ENCODE assay signal across 30 mouse cellular contexts in the genomic region with DNA sequence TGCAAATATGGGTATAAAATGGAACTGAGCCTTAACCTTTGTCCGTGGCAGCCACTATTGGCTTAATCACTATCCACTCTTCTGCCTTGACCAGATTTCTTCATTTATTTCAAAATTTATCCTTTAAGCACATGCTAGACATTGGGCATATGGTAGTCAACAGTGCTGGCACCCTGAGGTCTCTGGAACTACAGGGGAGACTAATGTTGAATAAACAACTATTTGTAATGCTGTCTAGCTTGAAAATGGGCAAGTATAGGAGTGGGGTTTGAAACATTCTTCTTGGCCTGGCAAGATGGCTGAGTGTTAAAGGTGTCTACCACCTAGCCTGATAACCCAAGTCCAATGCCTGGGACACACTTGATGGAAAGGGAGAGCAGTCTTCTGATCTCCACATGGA. TPM values are rescaled to one million over a fixed set of nuclear protein-coding genes. Genes with fewer than 3 reads are reported as not detected.
"Had no signal": no experiment of that assay in that cellular context is flagged by ENCODE, and none has a peak within 500 bp of the region (broad histone marks: within the 10 kb centered on the region; RNA-seq: fewer than 3 reads in every experiment).

No protein-coding gene starts in this region.

- H3K27ac ChIP-seq: gastrocnemius, adult 2 months; heart, adult 2 months; heart, embryonic 13.5 days; heart, embryonic 15.5 days; hindbrain, embryonic 10.5 days; hindbrain, embryonic 12.5 days; hindbrain, embryonic 14.5 days; intestine, embryonic 15.5 days; layer of hippocampus, adult 2 months; left cerebral cortex, adult 2 months; limb, embryonic 10.5 days; limb, embryonic 12.5 days; liver, embryonic 13.5 days; liver, embryonic 15.5 days had no signal

- ATAC-seq: hindbrain, embryonic 16.5 days; inflammation-experienced regulatory T-cells, adult 6 months; intestine, embryonic 15.5 days; intestine, postnatal 0 days; liver, postnatal 0 days had no signal

- H3K4me2 ChIP-seq: heart, embryonic 11.5 days; heart, embryonic 13.5 days; heart, embryonic 15.5 days; hindbrain, embryonic 12.5 days; hindbrain, embryonic 14.5 days; intestine, embryonic 15.5 days; limb, embryonic 12.5 days; liver, embryonic 11.5 days; liver, embryonic 13.5 days; liver, embryonic 15.5 days had no signal

- H3K9ac ChIP-seq: heart, embryonic 13.5 days; heart, embryonic 15.5 days; hindbrain, embryonic 12.5 days; hindbrain, embryonic 14.5 days; intestine, embryonic 15.5 days; limb, embryonic 12.5 days; liver, embryonic 13.5 days; liver, embryonic 15.5 days; liver, postnatal 0 days had no signal

- H3K9me3 ChIP-seq: heart, embryonic 13.5 days; heart, embryonic 15.5 days; hindbrain, embryonic 10.5 days; hindbrain, embryonic 12.5 days; intestine, embryonic 15.5 days; limb, embryonic 10.5 days; limb, embryonic 12.5 days; liver, embryonic 13.5 days; liver, embryonic 15.5 days had no signal

- H3K36me3 ChIP-seq: heart, embryonic 13.5 days; heart, embryonic 15.5 days; hindbrain, embryonic 10.5 days; hindbrain, embryonic 12.5 days; intestine, embryonic 15.5 days; limb, embryonic 10.5 days; limb, embryonic 12.5 days; liver, embryonic 13.5 days; liver, embryonic 15.5 days had no signal

- DNase-seq: gastrocnemius, adult 2 months; gastrocnemius, postnatal 10 days; gastrocnemius, postnatal 25 days; heart, adult 2 months; heart, postnatal 4 days; kidney, adult 18-20 months; kidney, adult 8-10 months; kidney, postnatal 10 days; kidney, postnatal 25 days; kidney, postnatal 4 days; liver; liver, embryonic 13.5 days; liver, postnatal 0 days had no signal

- H3K4me1 ChIP-seq: heart, embryonic 13.5 days; heart, embryonic 15.5 days; hindbrain, embryonic 12.5 days; intestine, embryonic 15.5 days; limb, embryonic 10.5 days; limb, embryonic 12.5 days; liver, embryonic 13.5 days; liver, embryonic 15.5 days had no signal

- H3K4me3 ChIP-seq: gastrocnemius, adult 2 months; heart, adult 2 months; heart, embryonic 13.5 days; heart, embryonic 15.5 days; hindbrain, embryonic 10.5 days; hindbrain, embryonic 12.5 days; intestine, embryonic 15.5 days; layer of hippocampus, adult 2 months; left cerebral cortex, adult 2 months; limb, embryonic 10.5 days; limb, embryonic 12.5 days; liver, embryonic 13.5 days; liver, embryonic 15.5 days had no signal

- H3K27me3 ChIP-seq: heart, embryonic 13.5 days; heart, embryonic 15.5 days; hindbrain, embryonic 12.5 days; intestine, embryonic 15.5 days; limb, embryonic 12.5 days; liver, embryonic 13.5 days; liver, embryonic 15.5 days had no signal

RNA-seq across cellular contexts. Expression of a gene that starts 12.1 kb away (rescaled TPM):
- total RNA-seq: granulocyte monocyte progenitor cell, adult 5-6 weeks had no signal
